Mouse (Mus musculus) cortical plate, adult 2 months (tissue): ENCODE data around the gene Cmah.

Experiments used
- CTCF ChIP-seq: fragments of 200-500 bp; IDR thresholded peaks from 2 replicates; pipeline ENCODE4 v1.5.1; 2011; ENCODE audit warnings: mild to moderate bottlenecking, control low read depth, low read length; ENCODE audit not compliant: insufficient read depth; ENCODE audit errors: extremely low read depth
- POLR2A ChIP-seq: fragments of 200-500 bp; IDR thresholded peaks from 2 replicates; pipeline ENCODE4 v1.6.1; 2011; ENCODE audit warnings: mild to moderate bottlenecking, low read length, control low read depth; ENCODE audit not compliant: insufficient read depth; ENCODE audit errors: extremely low read depth

DNA sequence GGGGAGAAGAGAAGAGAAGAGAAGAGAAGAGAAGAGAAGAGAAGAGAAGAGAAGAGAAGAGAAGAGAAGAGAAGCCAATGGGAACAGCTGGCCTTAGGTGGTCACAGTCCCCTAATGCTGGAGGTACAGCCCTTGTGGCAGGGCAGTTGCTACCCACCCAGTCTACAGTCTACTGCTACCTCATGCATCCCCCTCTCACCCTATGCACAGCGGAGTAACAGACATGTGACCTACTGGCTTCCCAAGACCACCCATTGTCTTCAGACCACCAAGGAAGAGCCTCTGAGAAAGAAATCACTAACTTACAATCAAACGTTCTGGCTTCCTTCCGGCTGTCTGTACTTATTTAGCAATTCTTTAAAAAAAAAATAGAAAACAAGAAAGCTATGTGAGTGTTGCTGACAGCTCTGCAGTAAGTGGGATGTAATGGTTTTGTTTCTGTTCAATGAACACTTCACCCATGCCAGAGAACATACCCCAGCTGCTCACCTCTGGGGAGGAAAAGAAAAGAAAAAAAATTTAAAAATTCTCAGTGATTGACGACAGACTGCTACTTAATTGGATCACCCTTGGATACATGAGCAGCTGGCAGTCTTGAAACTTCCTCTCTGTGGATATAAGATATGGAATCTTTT, 196.5 kb downstream of the Cmah start:
- TF ChIP-seq CTCF (no peak), POLR2A (no peak)
